Mouse (Mus musculus) forebrain, embryonic 12.5 days (tissue): ENCODE measurements around the gene Cdh1. TPM values are rescaled to one million over a fixed set of nuclear protein-coding genes. Genes with fewer than 3 reads are reported as not detected.

Source experiments
- ATAC-seq: fragments of 200-750 bp; cut with Nextera tagmentation; 2 replicates; pipeline ENCODE4 v1.8.0; 2017; ENCODE audit warnings: moderate TSS enrichment; ENCODE audit not compliant: low FRiP score
- H3K27ac ChIP-seq: fragments of 300-500 bp; sonication (generic); 2 replicates; pipeline ENCODE4 v1.5.1; 2016; ENCODE audit warnings: mild to moderate bottlenecking
- H3K27me3 ChIP-seq: fragments of 300-500 bp; sonication (generic); 2 replicates; pipeline ENCODE4 v1.6.1; 2016; ENCODE audit warnings: mild to moderate bottlenecking
- H3K36me3 ChIP-seq: fragments of 300-500 bp; sonication (generic); replicated peaks from 2 replicates; pipeline ENCODE4 v1.6.1; 2016; ENCODE audit warnings: mild to moderate bottlenecking
- H3K4me1 ChIP-seq: fragments of 300-500 bp; sonication (generic); 2 replicates; pipeline ENCODE4 v1.6.1; 2016
- H3K4me2 ChIP-seq: fragments of 300-500 bp; sonication (generic); 2 replicates; pipeline ENCODE4 v1.6.1; 2016; ENCODE audit warnings: mild to moderate bottlenecking, moderate library complexity
- H3K4me3 ChIP-seq: fragments of 300-500 bp; sonication (generic); replicated peaks from 2 replicates; pipeline ENCODE4 v1.5.1; 2016; ENCODE audit warnings: mild to moderate bottlenecking
- H3K9ac ChIP-seq: fragments of 300-500 bp; sonication (generic); 2 replicates; pipeline ENCODE4 v1.6.1; 2016; ENCODE audit warnings: mild to moderate bottlenecking
- H3K9me3 ChIP-seq: fragments of 300-500 bp; sonication (generic); 2 replicates; pipeline ENCODE4 v1.6.1; 2016
- WGBS: fragments of 180-500 bp; shearing (Covaris S2); methylation state at CpG from one replicate; pipeline ENCODE4 v1.1.7; 2016; 5-methylcytosine and 5-hydroxymethylcytosine counted together
- polyA plus RNA-seq: library from polyadenylated mRNA; unstranded; fragments of >200 nt; fragmentation: Nextera tagmentation; extraction: Ambion mirVana; gene quantifications from 2 replicates; pipeline ENCODE4 v1.2.1, GENCODE M21; 2016

The Cdh1 gene
- polyA plus RNA-seq, 1 experiment from 2014 or later, result 4.2 TPM

- 10% methylated on average over 6 of the region's 6 CpGs for WGBS
- H3K4me2 ChIP-seq, result no peak overlapping the region
- peaks cover 17% of the 10 kb centered on the region for H3K4me1 ChIP-seq
Measured at GRCm38 (mm10) chr8:106617196-106617595, 14.0 kb downstream of the Cdh1 start.

GRCm38 (mm10) chr8:106617865-106618264 is 14.7 kb downstream of the Cdh1 start:
- H3K9ac ChIP-seq, result no peak overlapping the region
- H3K27ac ChIP-seq, result no peak overlapping the region
- H3K9me3 ChIP-seq, result no peaks in the 10 kb centered on the region
- H3K36me3 ChIP-seq, result no peaks in the 10 kb centered on the region
- H3K4me1 ChIP-seq, result peaks cover 17% of the 10 kb centered on the region
- peaks cover 10% of the 10 kb centered on the region; the same call in 1 of the 2 replicates for H3K27me3 ChIP-seq
- no peak for ATAC-seq
- no peak overlapping the region for H3K4me3 ChIP-seq
- 76% methylated on average over 6 of the region's 6 CpGs for WGBS
- no peak overlapping the region for H3K4me2 ChIP-seq

More at GRCm38 (mm10) chr8:106617196-106617595, 14.0 kb downstream of the Cdh1 start:
- H3K27me3 ChIP-seq, result peaks cover 10% of the 10 kb centered on the region; the same call in 1 of the 2 replicates
- H3K4me3 ChIP-seq, result no peak overlapping the region
- no peak for ATAC-seq
- H3K9me3 ChIP-seq, result no peaks in the 10 kb centered on the region
- no peaks in the 10 kb centered on the region for H3K36me3 ChIP-seq
- H3K9ac ChIP-seq, result no peak overlapping the region
- H3K27ac ChIP-seq, result no peak overlapping the region

GRCm38 (mm10) chr8:106618324-106618723 is 15.2 kb downstream of the Cdh1 start:
- H3K4me3 ChIP-seq, result no peak overlapping the region
- H3K9ac ChIP-seq, result no peak overlapping the region
- H3K4me1 ChIP-seq, result peaks cover 17% of the 10 kb centered on the region
- H3K27ac ChIP-seq, result no peak overlapping the region
- H3K27me3 ChIP-seq, result peaks cover 10% of the 10 kb centered on the region; the same call in 1 of the 2 replicates
- WGBS, result 60% methylated on average over 6 of the region's 6 CpGs
- H3K9me3 ChIP-seq, result no peaks in the 10 kb centered on the region
- ATAC-seq, result no peak
- H3K4me2 ChIP-seq, result no peak overlapping the region
- H3K36me3 ChIP-seq, result no peaks in the 10 kb centered on the region

DNA sequence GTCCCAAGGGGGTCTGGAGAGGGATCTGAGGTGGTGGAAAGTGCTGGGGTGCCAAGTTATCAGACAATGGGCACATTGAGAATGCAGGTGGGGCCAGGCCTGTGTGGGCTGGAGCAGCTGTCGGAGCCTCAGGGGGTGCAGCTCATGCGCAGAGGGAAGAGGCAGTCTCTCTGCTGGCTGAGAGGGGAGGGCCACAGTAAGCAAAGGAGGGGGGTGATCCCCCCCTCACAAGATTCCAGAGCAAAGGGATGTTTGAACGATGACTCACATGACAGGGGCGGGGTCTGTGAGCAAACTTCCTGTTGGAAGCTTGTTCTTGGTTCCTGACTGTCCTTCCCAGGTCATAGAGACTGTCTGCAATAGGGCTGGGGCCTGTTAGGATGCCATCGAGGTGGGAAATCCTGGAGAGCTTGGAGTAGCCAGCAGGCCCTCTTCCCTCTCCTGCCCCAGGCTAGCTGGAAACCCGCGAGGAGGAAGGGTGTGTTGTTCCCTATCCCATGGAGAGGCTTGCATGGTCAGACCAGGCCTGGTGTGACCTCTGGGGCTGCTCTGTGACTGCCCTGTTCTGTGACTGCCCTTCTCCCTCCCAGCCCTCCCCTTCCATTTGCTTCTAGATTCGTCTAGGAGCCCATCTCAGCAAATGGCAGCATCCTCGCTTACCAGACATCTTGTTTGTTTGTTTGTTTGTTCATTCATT is 16.5 kb downstream of the Cdh1 start:
- Histone ChIP-seq H3K4me3 (no peak overlapping the region), H3K36me3 (no peaks in the 10 kb centered on the region), H3K4me1 (peaks cover 17% of the 10 kb centered on the region), H3K9ac (no peak overlapping the region), H3K9me3 (no peaks in the 10 kb centered on the region), H3K4me2 (no peak overlapping the region), H3K27ac (no peak overlapping the region), H3K27me3 (peaks cover 10% of the 10 kb centered on the region; the same call in 1 of the 2 replicates)
- 67% methylated on average over 9 of the region's 9 CpGs for WGBS
- 0 out of 2 replicates have a peak, but pooled peaks have one; percentile 6 for ATAC-seq

DNA sequence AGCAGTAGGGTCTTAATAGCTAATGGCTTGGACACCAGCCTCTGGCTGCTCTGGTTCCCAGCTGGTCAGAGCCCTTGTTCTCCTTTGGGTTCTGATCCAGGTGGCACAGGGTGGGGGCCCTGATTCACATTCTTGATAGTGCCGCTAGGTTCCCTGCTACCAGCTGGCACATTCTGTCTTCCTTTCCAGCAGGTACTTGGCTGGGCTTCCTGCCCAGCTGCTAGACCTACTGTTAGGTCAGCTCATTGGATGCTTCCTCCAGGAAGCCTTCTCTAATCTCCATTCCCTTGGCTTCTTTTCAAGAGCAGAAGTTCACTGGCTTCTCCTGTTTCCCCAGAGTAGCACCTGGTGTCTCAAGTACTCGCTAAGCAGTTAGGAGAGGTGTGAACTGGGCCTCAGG is 17.3 kb downstream of the Cdh1 start:
- Histone ChIP-seq H3K27me3 (peaks cover 10% of the 10 kb centered on the region; the same call in 1 of the 2 replicates), H3K9me3 (no peaks in the 10 kb centered on the region), H3K36me3 (no peaks in the 10 kb centered on the region), H3K27ac (no peak overlapping the region), H3K4me3 (no peak overlapping the region), H3K9ac (no peak overlapping the region), H3K4me1 (peaks cover 17% of the 10 kb centered on the region), H3K4me2 (no peak overlapping the region)
- 84% methylated on average over 2 of the region's 2 CpGs for WGBS
- ATAC-seq, result no peak

GRCm38 (mm10) chr8:106623016-106623415 is 19.9 kb downstream of the Cdh1 start:
- Histone ChIP-seq H3K36me3 (no peaks in the 10 kb centered on the region), H3K4me1 (peaks cover 9% of the 10 kb centered on the region), H3K4me3 (no peak overlapping the region), H3K9me3 (no peaks in the 10 kb centered on the region), H3K9ac (no peak overlapping the region), H3K4me2 (no peak overlapping the region), H3K27me3 (no peaks in the 10 kb centered on the region), H3K27ac (no peak overlapping the region)
- ATAC-seq, result no peak
- 89% methylated on average over 5 of the region's 5 CpGs for WGBS

DNA sequence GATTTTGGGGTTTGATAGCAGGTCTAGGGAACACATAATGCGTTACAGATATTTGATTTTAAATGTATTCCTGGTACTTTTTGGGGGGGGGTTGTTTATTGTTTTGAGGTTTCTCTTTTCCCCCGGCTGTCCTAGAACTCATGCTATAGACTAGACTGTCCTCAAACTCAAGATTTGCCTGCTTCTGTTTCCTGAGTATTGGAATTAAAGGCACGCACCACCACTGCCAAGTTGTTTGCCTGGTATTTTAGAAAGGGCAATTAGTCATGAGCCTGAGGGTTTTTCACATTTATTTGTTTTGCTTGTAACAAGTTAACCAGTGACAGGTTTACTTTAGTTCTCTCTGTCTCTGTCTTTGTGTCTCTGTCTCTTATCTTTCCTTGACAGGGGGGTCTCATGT is 20.3 kb downstream of the Cdh1 start:
- Histone ChIP-seq H3K4me1 (peaks cover 9% of the 10 kb centered on the region), H3K9ac (no peak overlapping the region), H3K9me3 (no peaks in the 10 kb centered on the region), H3K27ac (no peak overlapping the region), H3K36me3 (no peaks in the 10 kb centered on the region), H3K4me2 (no peak overlapping the region), H3K27me3 (no peaks in the 10 kb centered on the region), H3K4me3 (no peak overlapping the region)
- ATAC-seq, result no peak
- WGBS, result 94% methylated on average over 3 of the region's 3 CpGs

- ATAC-seq, result no peak
Measured at GRCm38 (mm10) chr8:106623954-106624353, 20.8 kb downstream of the Cdh1 start.

GRCm38 (mm10) chr8:106624743-106625142 is 21.6 kb downstream of the Cdh1 start:
- Histone ChIP-seq H3K4me1 (peaks cover 4% of the 10 kb centered on the region), H3K4me2 (no peak overlapping the region), H3K4me3 (no peak overlapping the region), H3K36me3 (no peaks in the 10 kb centered on the region), H3K9ac (no peak overlapping the region), H3K9me3 (no peaks in the 10 kb centered on the region), H3K27ac (no peak overlapping the region), H3K27me3 (no peaks in the 10 kb centered on the region)
- no peak for ATAC-seq
- 82% methylated on average over 3 of the region's 3 CpGs for WGBS

More at GRCm38 (mm10) chr8:106623954-106624353, 20.8 kb downstream of the Cdh1 start:
- no peaks in the 10 kb centered on the region for H3K27me3 ChIP-seq
- no peak overlapping the region for H3K9ac ChIP-seq
- peaks cover 9% of the 10 kb centered on the region for H3K4me1 ChIP-seq
- no peaks in the 10 kb centered on the region for H3K9me3 ChIP-seq
- H3K36me3 ChIP-seq, result no peaks in the 10 kb centered on the region
- no peak overlapping the region for H3K4me2 ChIP-seq
- H3K4me3 ChIP-seq, result no peak overlapping the region
- H3K27ac ChIP-seq, result no peak overlapping the region

DNA sequence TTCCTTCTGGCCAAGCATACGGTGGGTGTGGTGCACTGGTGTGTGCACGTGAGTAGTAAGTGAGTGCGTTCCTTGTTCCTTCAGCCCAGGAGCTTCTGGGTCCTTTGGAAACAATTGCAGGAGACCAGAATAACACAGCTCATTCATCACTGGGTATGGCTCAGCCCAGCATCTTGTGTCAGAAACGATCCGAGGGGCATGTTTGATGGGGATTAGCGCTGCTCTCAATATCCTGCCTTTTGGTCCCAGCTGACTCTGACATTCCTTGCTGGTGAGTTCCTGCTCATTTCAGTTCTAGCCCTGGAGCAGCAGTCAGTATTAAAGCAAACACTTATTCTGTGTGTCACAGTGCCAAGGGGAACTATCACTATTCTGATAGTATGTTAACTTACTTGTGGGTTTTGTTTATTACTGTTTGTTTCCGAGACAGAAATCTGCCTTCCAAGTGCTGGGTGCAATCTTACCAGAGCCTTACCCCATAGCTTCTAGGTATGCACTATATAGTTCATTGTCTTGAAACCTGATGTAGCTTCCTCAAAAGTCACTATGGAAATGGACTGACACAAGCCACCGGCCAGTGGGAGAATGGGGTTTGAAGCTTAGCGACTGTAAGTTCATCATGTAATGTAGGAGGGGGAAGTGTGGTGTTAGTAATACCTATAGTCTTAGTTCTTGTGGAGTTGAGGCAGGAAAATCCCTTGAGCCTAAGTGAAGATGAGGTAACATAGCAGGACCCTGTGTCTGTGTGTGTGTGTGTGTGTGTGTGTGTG is 23.1 kb downstream of the Cdh1 start:
- H3K9ac ChIP-seq, result no peak overlapping the region
- H3K4me3 ChIP-seq, result no peak overlapping the region
- ATAC-seq, result no peak
- no peaks in the 10 kb centered on the region for H3K9me3 ChIP-seq
- H3K4me2 ChIP-seq, result no peak overlapping the region
- 72% methylated on average over 9 of the region's 9 CpGs for WGBS
- H3K27me3 ChIP-seq, result no peaks in the 10 kb centered on the region
- H3K27ac ChIP-seq, result no peak overlapping the region
- H3K36me3 ChIP-seq, result no peaks in the 10 kb centered on the region
- H3K4me1 ChIP-seq, result no peaks in the 10 kb centered on the region; the same call in none of the 2 replicates

DNA sequence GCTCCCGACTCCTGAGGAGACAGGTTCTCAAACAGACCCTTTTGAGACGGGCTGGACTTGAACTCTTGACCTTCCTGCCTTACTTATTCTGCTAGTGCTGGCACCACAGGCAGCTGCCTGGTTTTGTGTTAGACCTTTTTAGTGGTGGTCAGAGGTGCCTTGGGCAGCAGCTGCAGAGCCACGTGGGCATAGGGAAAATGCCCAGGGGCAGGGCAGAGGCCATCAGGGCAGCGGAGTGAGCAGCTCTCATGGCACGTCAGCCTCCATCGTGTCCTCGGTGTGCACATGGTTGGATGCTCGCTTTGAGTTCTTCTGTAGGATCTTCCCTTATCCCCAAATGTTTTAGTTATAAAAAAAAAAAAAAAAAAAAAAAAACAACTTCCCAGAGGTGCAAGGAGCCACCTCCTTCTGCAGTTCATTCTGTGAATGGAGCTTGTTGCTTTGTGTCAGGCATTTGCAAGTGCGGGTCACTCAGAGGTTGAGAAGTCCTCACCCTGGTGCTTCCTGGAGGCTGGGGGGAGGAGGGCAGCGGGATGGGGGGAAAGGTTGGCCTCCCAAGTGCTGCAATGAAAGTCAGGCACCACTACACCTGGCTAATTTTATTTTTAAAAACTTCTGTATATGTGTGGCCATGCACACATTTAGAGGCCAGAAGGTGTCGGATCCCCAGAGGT is 25.3 kb downstream of the Cdh1 start:
- Histone ChIP-seq H3K4me3 (no peak overlapping the region), H3K4me1 (peaks cover 7% of the 10 kb centered on the region), H3K9ac (no peak overlapping the region), H3K27me3 (no peaks in the 10 kb centered on the region; the same call in 1 of the 2 replicates), H3K27ac (no peak overlapping the region), H3K9me3 (no peaks in the 10 kb centered on the region), H3K36me3 (no peaks in the 10 kb centered on the region), H3K4me2 (no peak overlapping the region)
- ATAC-seq, result no peak
- WGBS, result 81% methylated on average over 11 of the region's 11 CpGs

- no peaks in the 10 kb centered on the region for H3K9me3 ChIP-seq
- H3K4me1 ChIP-seq, result peaks cover 7% of the 10 kb centered on the region
- H3K4me3 ChIP-seq, result no peak overlapping the region
- peaks cover under 1% of the 10 kb centered on the region; the same call in 1 of the 2 replicates for H3K27me3 ChIP-seq
- no peak overlapping the region for H3K27ac ChIP-seq
- ATAC-seq, result no peak
- H3K9ac ChIP-seq, result no peak overlapping the region
- H3K36me3 ChIP-seq, result no peaks in the 10 kb centered on the region
- WGBS, result 77% methylated on average over 5 of the region's 5 CpGs
- no peak overlapping the region for H3K4me2 ChIP-seq
Measured at GRCm38 (mm10) chr8:106629456-106629855, 26.3 kb downstream of the Cdh1 start.
